Mouse (Mus musculus): Measurements from ENCODE around the gene Tmod3.

DNA sequence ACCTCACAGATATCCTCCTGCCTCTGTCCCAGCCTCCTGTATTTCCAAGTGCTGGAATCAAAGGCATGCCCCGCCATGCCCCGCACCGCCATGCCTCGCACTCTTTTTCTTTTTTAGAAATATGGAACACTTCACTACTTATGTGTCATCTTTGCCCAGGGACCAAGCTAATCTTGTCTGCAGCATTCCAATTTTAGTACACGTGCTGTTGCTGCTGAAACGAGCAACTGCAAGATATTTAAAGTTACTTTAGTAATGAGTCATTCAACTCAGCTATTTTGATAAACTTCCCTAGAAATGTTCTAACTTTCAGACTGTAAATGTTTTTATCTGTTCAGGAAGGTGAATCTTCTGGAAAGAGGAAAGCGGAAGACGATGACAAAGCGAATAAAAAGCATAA is 93.6 kb downstream of the Tmod3 start:
- TF ChIP-seq CTCF (IDR thresholded peaks at IDR 0.05; ENCODE audit: borderline replicate concordance, insufficient read depth, low read depth, low read length), result no peak
- no peak for TF ChIP-seq POLR2A (IDR thresholded peaks at IDR 0.05; ENCODE audit: borderline replicate concordance, insufficient read depth, low read length)

Measured in cerebellum, adult 2 months (tissue).